Mouse (Mus musculus): ENCODE measurements around the gene Vdac2. TPM values are rescaled to one million over a fixed set of nuclear protein-coding genes. Genes with fewer than 3 reads are reported as not detected.

The Vdac2 gene
- polyA plus RNA-seq, 1 experiment from 2014 or later = 242 TPM

DNA sequence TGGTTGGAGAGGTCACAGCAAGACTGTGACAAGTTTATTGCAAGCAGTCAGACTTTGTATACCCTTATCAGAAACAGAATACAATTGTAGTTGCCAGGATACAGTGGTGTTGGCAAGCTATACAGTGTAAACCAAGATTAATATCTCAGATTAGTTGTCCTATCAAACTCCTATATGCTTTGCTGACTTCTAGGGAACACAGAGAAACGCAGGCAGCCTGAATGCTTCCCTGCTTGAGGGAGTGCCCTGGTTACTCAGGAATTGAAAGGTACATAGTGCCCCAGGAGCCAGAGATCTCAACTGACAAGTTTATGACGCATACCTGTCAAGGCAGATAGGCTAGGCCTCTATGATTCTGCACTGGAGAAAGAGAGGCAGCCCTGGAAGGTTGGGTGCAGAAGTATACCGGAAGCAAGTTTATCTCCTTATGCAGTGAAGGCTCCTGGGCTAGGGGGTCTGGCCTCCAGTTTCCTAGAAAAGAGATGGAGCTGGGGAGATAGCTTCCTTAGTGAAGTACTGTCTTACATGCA, 18.3 kb upstream of the Vdac2 start:
- Histone ChIP-seq H3K4me1 (no peaks in the 10 kb centered on the region), H3K36me3 (peaks cover 5% of the 10 kb centered on the region), H3K4me2 (replicated peaks) (no peak overlapping the region), H3K9ac (no peak overlapping the region), H3K4me3 (no peak overlapping the region), H3K27me3 (no peaks in the 10 kb centered on the region), H3K27ac (no peak overlapping the region), H3K9me3 (no peaks in the 10 kb centered on the region)
- no peak for ATAC-seq (ENCODE audit: low FRiP score, low read depth)
- WGBS = 84% methylated on average over 3 of the region's 3 CpGs

DNA sequence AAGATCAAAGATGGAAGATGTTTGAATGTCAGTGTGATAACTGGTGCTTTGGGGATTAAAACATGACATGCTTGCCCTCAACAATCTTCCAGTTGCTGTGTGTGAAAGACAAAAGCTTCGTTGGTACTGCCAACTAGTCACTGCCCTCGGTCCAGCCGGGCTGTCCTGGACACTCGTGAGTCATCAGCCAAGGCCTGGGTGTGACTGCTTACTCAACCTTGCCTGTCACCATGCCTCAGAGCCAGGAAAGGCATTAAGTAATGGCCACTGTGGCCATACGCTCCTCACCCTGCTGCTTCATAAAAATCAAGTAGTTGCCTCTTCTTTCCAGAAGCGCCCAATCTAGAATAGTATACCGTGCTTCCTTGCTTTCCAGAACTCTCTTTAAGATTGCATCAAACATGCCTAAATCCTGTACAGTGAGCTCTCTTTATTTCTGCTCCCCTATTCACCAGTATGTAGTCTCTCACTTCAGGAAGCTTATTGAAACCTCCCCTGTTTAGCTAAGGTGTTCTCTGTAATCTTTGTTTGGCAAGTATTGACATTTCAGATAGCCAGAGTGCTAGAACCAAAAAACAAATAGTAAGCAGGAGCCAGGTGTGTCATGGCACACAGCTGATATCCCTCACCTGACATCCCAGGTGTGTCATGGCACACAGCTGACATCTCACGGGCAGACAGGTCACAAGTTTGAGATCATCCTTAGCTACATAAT, 16.7 kb upstream of the Vdac2 start:
- 86% methylated on average over 8 of the region's 8 CpGs for WGBS
- no peaks in the 10 kb centered on the region for H3K27me3 ChIP-seq
- ATAC-seq (ENCODE audit: low FRiP score, low read depth) = no peak
- no peaks in the 10 kb centered on the region for H3K9me3 ChIP-seq
- no peak overlapping the region for H3K27ac ChIP-seq
- H3K4me3 ChIP-seq = no peak overlapping the region
- H3K9ac ChIP-seq = no peak overlapping the region
- H3K4me1 ChIP-seq = no peaks in the 10 kb centered on the region
- no peak overlapping the region for H3K4me2 ChIP-seq (replicated peaks)
- H3K36me3 ChIP-seq = no peaks in the 10 kb centered on the region

DNA sequence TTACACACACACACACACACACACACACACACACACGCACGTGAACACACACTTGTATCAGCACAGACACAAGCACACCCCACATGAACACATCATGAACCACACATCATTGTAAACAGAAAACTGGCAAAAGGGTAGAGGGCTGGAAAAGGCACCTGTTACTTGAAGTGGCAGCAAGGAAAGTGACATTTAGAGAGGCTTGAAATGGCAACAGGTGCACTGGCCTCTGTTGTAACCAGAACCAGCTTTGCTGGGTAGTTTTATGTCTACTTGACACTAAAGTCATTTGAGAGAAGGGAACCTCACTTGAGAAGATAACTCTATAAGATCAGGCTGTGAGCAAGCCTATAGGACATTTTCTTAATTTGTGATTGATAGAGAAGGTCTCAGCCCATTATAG, 15.6 kb upstream of the Vdac2 start:
- H3K9ac ChIP-seq = no peak overlapping the region
- H3K9me3 ChIP-seq = no peaks in the 10 kb centered on the region
- no peak overlapping the region for H3K4me3 ChIP-seq
- H3K36me3 ChIP-seq = no peaks in the 10 kb centered on the region
- H3K4me1 ChIP-seq = no peaks in the 10 kb centered on the region
- no peaks in the 10 kb centered on the region for H3K27me3 ChIP-seq
- no peak overlapping the region for H3K27ac ChIP-seq
- ATAC-seq (ENCODE audit: low FRiP score, low read depth) = no peak
- WGBS = 92% methylated on average over 2 of the region's 2 CpGs
- no peak overlapping the region for H3K4me2 ChIP-seq (replicated peaks)

- no peak for ATAC-seq (ENCODE audit: low FRiP score, low read depth)
- 91% methylated on average over 4 of the region's 4 CpGs for WGBS
- H3K9ac ChIP-seq = no peak overlapping the region
- no peaks in the 10 kb centered on the region for H3K36me3 ChIP-seq
- H3K4me1 ChIP-seq = no peaks in the 10 kb centered on the region
- no peak overlapping the region for H3K27ac ChIP-seq
- no peak overlapping the region for H3K4me3 ChIP-seq
- H3K27me3 ChIP-seq = no peaks in the 10 kb centered on the region
- H3K4me2 ChIP-seq (replicated peaks) = no peak overlapping the region
- H3K9me3 ChIP-seq = no peaks in the 10 kb centered on the region
These were observed 13.7 kb upstream of the Vdac2 start for GRCm38 (mm10) chr14:21811301-21811700.

- no peaks in the 10 kb centered on the region for H3K4me1 ChIP-seq
- H3K27ac ChIP-seq = no peak overlapping the region
- no peak overlapping the region for H3K4me3 ChIP-seq
- no peaks in the 10 kb centered on the region for H3K27me3 ChIP-seq
- H3K36me3 ChIP-seq = no peaks in the 10 kb centered on the region
- H3K9me3 ChIP-seq = no peaks in the 10 kb centered on the region
- ATAC-seq (ENCODE audit: low FRiP score, low read depth) = no peak
- H3K9ac ChIP-seq = no peak overlapping the region
- no peak overlapping the region for H3K4me2 ChIP-seq (replicated peaks)
- WGBS = 84% methylated on average over 10 of the region's 10 CpGs
These were observed 13.2 kb upstream of the Vdac2 start for GRCm38 (mm10) chr14:21811744-21812393.

DNA sequence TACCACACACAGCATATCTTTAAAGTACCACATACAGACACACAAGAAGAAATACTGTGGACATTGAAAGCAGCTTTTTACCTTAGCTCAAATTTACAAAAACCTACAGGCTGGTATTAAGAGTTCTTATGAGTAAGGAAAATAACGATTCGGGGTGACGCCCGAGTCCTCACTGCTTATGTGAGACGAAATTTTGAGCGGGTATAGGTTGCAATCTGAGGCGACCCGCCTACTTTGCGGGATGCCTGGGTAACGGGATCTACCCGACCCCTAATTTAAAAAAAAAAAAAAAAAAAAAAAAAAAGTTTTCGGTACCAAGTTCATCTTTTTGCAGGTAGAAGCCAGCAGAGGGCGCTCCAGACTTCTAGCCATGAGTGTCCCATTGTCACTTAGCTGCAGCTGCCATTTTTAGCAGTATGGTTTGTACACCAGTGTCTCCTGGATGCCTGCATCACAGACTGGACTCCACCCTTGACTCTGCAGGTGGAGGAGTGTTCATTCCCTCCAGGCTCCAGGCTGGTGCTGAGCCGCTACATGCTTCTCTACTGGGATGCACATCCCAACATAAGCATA, 12.4 kb upstream of the Vdac2 start:
- WGBS = 20% methylated on average over 14 of the region's 14 CpGs

DNA sequence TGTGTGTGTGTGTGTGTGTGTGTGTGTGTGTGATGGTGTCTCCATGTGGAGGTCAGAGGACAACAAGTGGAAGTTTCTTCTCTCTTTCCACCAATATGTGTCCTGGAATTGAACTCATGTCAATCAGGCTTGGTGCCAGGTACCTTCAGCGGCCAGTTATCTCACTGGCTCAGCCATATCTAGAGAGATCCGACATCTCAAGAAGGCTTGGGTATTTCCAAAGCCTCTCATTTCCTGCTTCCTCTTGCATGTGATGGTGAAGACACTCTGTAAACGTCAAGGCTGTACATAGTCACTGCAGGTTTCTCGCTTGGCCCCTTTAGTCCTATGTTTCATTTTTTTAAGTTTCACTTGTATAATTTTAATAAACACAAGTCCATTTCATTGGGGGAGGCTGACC, 11.8 kb upstream of the Vdac2 start:
- no peak for ATAC-seq (ENCODE audit: low FRiP score, low read depth)
- Histone ChIP-seq H3K9me3 (no peaks in the 10 kb centered on the region), H3K4me1 (no peaks in the 10 kb centered on the region), H3K27ac (no peak overlapping the region), H3K36me3 (no peaks in the 10 kb centered on the region), H3K9ac (no peak overlapping the region), H3K4me2 (replicated peaks) (no peak overlapping the region), H3K4me3 (no peak overlapping the region), H3K27me3 (no peaks in the 10 kb centered on the region)
- 76% methylated on average over 4 of the region's 4 CpGs for WGBS

More for the DNA sequence above, 12.4 kb upstream of the Vdac2 start:
- Histone ChIP-seq H3K27me3 (no peaks in the 10 kb centered on the region), H3K9ac (no peak overlapping the region), H3K4me1 (no peaks in the 10 kb centered on the region), H3K4me3 (no peak overlapping the region), H3K9me3 (no peaks in the 10 kb centered on the region), H3K4me2 (replicated peaks) (no peak overlapping the region), H3K27ac (no peak overlapping the region), H3K36me3 (no peaks in the 10 kb centered on the region)
- ATAC-seq (ENCODE audit: low FRiP score, low read depth) = no peak

GRCm38 (mm10) chr14:21813847-21814246, 11.2 kb upstream of the Vdac2 start:
- Histone ChIP-seq H3K27ac (no peak overlapping the region), H3K27me3 (no peaks in the 10 kb centered on the region), H3K9me3 (no peaks in the 10 kb centered on the region), H3K4me3 (no peak overlapping the region), H3K36me3 (no peaks in the 10 kb centered on the region), H3K4me2 (replicated peaks) (no peak overlapping the region), H3K4me1 (no peaks in the 10 kb centered on the region), H3K9ac (no peak overlapping the region)
- 80% methylated on average over 3 of the region's 3 CpGs for WGBS
- ATAC-seq (ENCODE audit: low FRiP score, low read depth) = no peak

DNA sequence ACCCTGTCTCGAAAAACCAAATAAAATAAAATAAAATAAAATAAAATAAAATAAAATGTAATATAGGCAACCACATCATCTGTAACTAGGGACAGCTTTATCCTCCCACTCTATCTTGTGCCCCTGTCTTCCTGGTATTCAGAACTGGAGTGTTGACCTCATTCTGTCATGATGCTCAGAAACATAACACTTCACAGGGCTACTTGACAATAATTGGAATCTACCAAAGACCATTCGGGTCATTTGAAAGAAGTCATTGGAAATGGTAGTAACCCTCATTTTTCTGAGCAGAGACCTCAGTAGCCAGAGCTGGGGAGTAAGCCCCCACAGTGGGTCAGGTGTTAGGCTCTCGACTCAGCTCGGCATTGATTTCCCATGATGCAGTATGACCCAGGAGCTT, 10.4 kb upstream of the Vdac2 start:
- H3K36me3 ChIP-seq = no peaks in the 10 kb centered on the region
- no peak overlapping the region for H3K4me3 ChIP-seq
- 92% methylated on average over 4 of the region's 4 CpGs for WGBS
- no peak for ATAC-seq (ENCODE audit: low FRiP score, low read depth)
- no peaks in the 10 kb centered on the region for H3K27me3 ChIP-seq
- H3K27ac ChIP-seq = no peak overlapping the region
- H3K9ac ChIP-seq = no peak overlapping the region
- no peaks in the 10 kb centered on the region for H3K9me3 ChIP-seq
- H3K4me2 ChIP-seq (replicated peaks) = no peak overlapping the region
- H3K4me1 ChIP-seq = no peaks in the 10 kb centered on the region

GRCm38 (mm10) chr14:21816255-21816654, 8.8 kb upstream of the Vdac2 start:
- WGBS = 60% methylated on average over 3 of the region's 3 CpGs
- Histone ChIP-seq H3K36me3 (no peaks in the 10 kb centered on the region), H3K9me3 (no peaks in the 10 kb centered on the region), H3K27ac (no peak overlapping the region), H3K9ac (no peak overlapping the region), H3K27me3 (no peaks in the 10 kb centered on the region), H3K4me2 (replicated peaks) (no peak overlapping the region), H3K4me1 (no peaks in the 10 kb centered on the region), H3K4me3 (no peak overlapping the region)
- ATAC-seq (ENCODE audit: low FRiP score, low read depth) = no peak

DNA sequence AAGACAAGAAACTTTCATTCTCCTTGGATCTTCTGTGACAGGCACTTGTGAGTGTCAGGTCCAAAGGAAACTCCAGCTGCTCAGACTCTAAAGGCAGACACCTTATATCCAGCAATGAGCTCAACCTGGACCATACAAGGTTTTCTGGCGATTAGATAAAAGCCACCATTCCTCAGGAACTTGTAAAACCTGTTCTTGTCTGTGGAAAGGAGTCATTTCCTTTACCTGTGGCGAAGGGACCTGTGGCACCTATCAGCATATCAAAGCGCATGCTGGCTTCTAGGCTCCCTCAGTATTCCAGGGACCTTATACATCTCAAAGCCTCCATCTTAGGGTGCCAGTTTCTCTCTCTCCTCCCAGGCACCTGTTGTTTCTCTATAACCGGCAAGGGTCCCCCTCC, 7.6 kb upstream of the Vdac2 start:
- Histone ChIP-seq H3K36me3 (no peaks in the 10 kb centered on the region), H3K4me3 (no peak overlapping the region), H3K9ac (no peak overlapping the region), H3K4me1 (no peaks in the 10 kb centered on the region), H3K4me2 (replicated peaks) (no peak overlapping the region), H3K9me3 (no peaks in the 10 kb centered on the region), H3K27ac (no peak overlapping the region), H3K27me3 (no peaks in the 10 kb centered on the region)
- 37% methylated on average over 4 of the region's 4 CpGs for WGBS
- no peak for ATAC-seq (ENCODE audit: low FRiP score, low read depth)

- Histone ChIP-seq H3K27ac (no peak overlapping the region), H3K9me3 (no peaks in the 10 kb centered on the region), H3K27me3 (no peaks in the 10 kb centered on the region), H3K4me1 (peaks cover 12% of the 10 kb centered on the region), H3K36me3 (no peaks in the 10 kb centered on the region), H3K4me2 (replicated peaks) (no peak overlapping the region), H3K9ac (no peak overlapping the region), H3K4me3 (no peak overlapping the region)
- 88% methylated on average over 4 of the region's 4 CpGs for WGBS
- ATAC-seq (ENCODE audit: low FRiP score, low read depth) = no peak
These were observed 4.0 kb upstream of the Vdac2 start for GRCm38 (mm10) chr14:21820880-21821505.

Data from limb, embryonic 13.5 days (tissue).